Mouse (Mus musculus) kidney, postnatal 14 days (tissue): ENCODE measurements around the gene Whrn.

Source experiments
- DNase-seq: peaks from one replicate; pipeline ENCODE4 v3.0.0; 2022; ENCODE audit warnings: mixed read lengths

Whrn gene

GRCm38 (mm10) chr4:63443101-63443500 is 52.7 kb downstream of the Whrn start:
- no peak for DNase-seq

GRCm38 (mm10) chr4:63441616-63442015 is 54.2 kb downstream of the Whrn start:
- DNase-seq = no peak

GRCm38 (mm10) chr4:63440262-63440661 is 55.5 kb downstream of the Whrn start:
- DNase-seq = no peak

GRCm38 (mm10) chr4:63437968-63438367 is 57.8 kb downstream of the Whrn start:
- no peak for DNase-seq

GRCm38 (mm10) chr4:63437119-63437815 is 58.5 kb downstream of the Whrn start:
- DNase-seq = no peak

GRCm38 (mm10) chr4:63435402-63435801 is 60.4 kb downstream of the Whrn start:
- no peak for DNase-seq

GRCm38 (mm10) chr4:63431098-63431497 is 64.7 kb downstream of the Whrn start:
- no peak for DNase-seq

GRCm38 (mm10) chr4:63430357-63430756 is 65.4 kb downstream of the Whrn start:
- DNase-seq = no peak

GRCm38 (mm10) chr4:63426308-63426707 is 69.5 kb downstream of the Whrn start:
- DNase-seq = no peak

GRCm38 (mm10) chr4:63423811-63424210 is 72.0 kb downstream of the Whrn start:
- DNase-seq = no peak

- no peak for DNase-seq
Measured at GRCm38 (mm10) chr4:63423231-63423630, 72.6 kb downstream of the Whrn start.

- peak; percentile 32 for DNase-seq
Measured at GRCm38 (mm10) chr4:63420143-63420920, 75.5 kb downstream of the Whrn start.

GRCm38 (mm10) chr4:63418270-63418669 is 77.5 kb downstream of the Whrn start:
- DNase-seq = no peak

GRCm38 (mm10) chr4:63417318-63417957 is 78.4 kb downstream of the Whrn start:
- peak; percentile 87 for DNase-seq

- peak; percentile 34 for DNase-seq
Measured at GRCm38 (mm10) chr4:63414951-63415350, 80.8 kb downstream of the Whrn start.

- DNase-seq = no peak
Measured at GRCm38 (mm10) chr4:63411222-63411621, 84.6 kb downstream of the Whrn start.

- peak; percentile 95 for DNase-seq
Measured at GRCm38 (mm10) chr4:63410583-63410934, 85.2 kb downstream of the Whrn start.

GRCm38 (mm10) chr4:63409908-63410582 is 85.7 kb downstream of the Whrn start:
- DNase-seq = no peak

- peak; percentile 15 for DNase-seq
Measured at GRCm38 (mm10) chr4:63409317-63409907, 86.4 kb downstream of the Whrn start.

- DNase-seq = peak; percentile 56
Measured at GRCm38 (mm10) chr4:63408649-63409048, 87.1 kb downstream of the Whrn start.

- no peak for DNase-seq
Measured at GRCm38 (mm10) chr4:63408247-63408646, 87.5 kb downstream of the Whrn start.

GRCm38 (mm10) chr4:63405683-63406082 is 90.1 kb downstream of the Whrn start:
- DNase-seq = no peak

- DNase-seq = no peak
Measured at GRCm38 (mm10) chr4:63405051-63405450, 90.7 kb downstream of the Whrn start.
